Mouse (Mus musculus): ENCODE results near the gene Meis1. TPM values are rescaled to one million over a fixed set of nuclear protein-coding genes. Genes with fewer than 3 reads are reported as not detected.

The Meis1 gene
- total and polyA plus RNA-seq, 3 experiments: 8.2 to 16.5 TPM; not detected in 1

GRCm38 (mm10) chr11:18904285-18904684 lies 114.5 kb downstream of the Meis1 start (continued):
- TF ChIP-seq CHD1 (IDR thresholded peaks at IDR 0.05; ENCODE audit: low read depth, low read length) (no peak), POLR2AphosphoS2 (IDR thresholded peaks at IDR 0.05; ENCODE audit: low read length) (no peak), MAZ (IDR thresholded peaks at IDR 0.05; ENCODE audit: low read depth, low read length) (no peak), EP300 (IDR thresholded peaks at IDR 0.05; ENCODE audit: low read depth in 1 of 2, low read length in 2 of 2) (peak; percentile 74 to 84), GABPA (IDR thresholded peaks at IDR 0.05; ENCODE audit: low read depth, low read length) (no peak), MAFK (IDR thresholded peaks at IDR 0.05; ENCODE audit: borderline replicate concordance, low read depth, low read length) (peak; percentile 22; the same call in 1 of the 2 replicates), CTCF (IDR thresholded peaks at IDR 0.05 in 2 of 3, conservative IDR thresholded peaks at IDR 0.05 in 1 of 3; ENCODE audit: control insufficient read depth in 1 of 3, insufficient read depth in 1 of 3, low read depth in 2 of 3, low read length in 3 of 3, poor library complexity in 1 of 3, severe bottlenecking in 1 of 3) (no peak), TAL1 (IDR thresholded peaks at IDR 0.05; ENCODE audit: low read length) (peak; percentile 59), MAX (IDR thresholded peaks at IDR 0.05; ENCODE audit: low read length) (0 out of 2 replicates have a peak, but pooled peaks have one; percentile 42)

- H3K36me3 ChIP-seq (ENCODE audit: control insufficient read depth in 1 of 2, insufficient read depth in 2 of 2, low read length in 2 of 2): peaks cover 0 to 60% of the 10 kb centered on the region in 2 experiments; a peak in 2 of 4 replicates
- H3K27ac ChIP-seq (ENCODE audit: control insufficient read depth, low read depth, low read length): no peak overlapping the region
- TF ChIP-seq UBTF (IDR thresholded peaks at IDR 0.05; ENCODE audit: borderline replicate concordance, insufficient read depth, low read depth, low read length): no peak
- no peak for TF ChIP-seq BHLHE40 (IDR thresholded peaks at IDR 0.05; ENCODE audit: borderline replicate concordance, low read depth, low read length)
- TF ChIP-seq GATA1 (IDR thresholded peaks at IDR 0.05; ENCODE audit: low read depth, low read length): no peak
- no peak for TF ChIP-seq POLR2AphosphoS5 (IDR thresholded peaks at IDR 0.05; ENCODE audit: borderline replicate concordance, low read depth, low read length)
- no peak for TF ChIP-seq JUND (IDR thresholded peaks at IDR 0.05; ENCODE audit: low read depth, low read length)
- no peak for TF ChIP-seq ZNF384 (IDR thresholded peaks at IDR 0.05; ENCODE audit: low read depth, low read length)
- TF ChIP-seq MYC (IDR thresholded peaks at IDR 0.05; ENCODE audit: low read depth, low read length): no peak
- peaks cover 31 to 36% of the 10 kb centered on the region in 2 experiments for H3K4me1 ChIP-seq (ENCODE audit: control insufficient read depth in 1 of 2, insufficient read depth in 2 of 2, low read length in 2 of 2)
- H3K4me3 ChIP-seq (ENCODE audit: control insufficient read depth in 1 of 2, insufficient read depth in 1 of 2, low read depth in 2 of 2, low read length in 2 of 2): no peak overlapping the region
- DNase-seq (ENCODE audit: low read depth, low spot score): no peak
- no peaks in the 10 kb centered on the region for H3K9me3 ChIP-seq (replicated peaks; ENCODE audit: insufficient read depth, low read length)
- no peaks in the 10 kb centered on the region for H3K27me3 ChIP-seq (ENCODE audit: control insufficient read depth in 1 of 2, insufficient read depth in 2 of 2, low read length in 2 of 2)
- no peak overlapping the region for H3K9ac ChIP-seq (ENCODE audit: control insufficient read depth, low read depth, low read length, poor library complexity, severe bottlenecking)
- H3K79me2 ChIP-seq (ENCODE audit: control insufficient read depth, insufficient read depth, low read length, poor library complexity): no peaks in the 10 kb centered on the region
Observed at GRCm38 (mm10) chr11:18900489-18900888, 118.3 kb downstream of the Meis1 start.

- peaks cover 0 to 46% of the 10 kb centered on the region in 2 experiments; a peak in 2 of 4 replicates for H3K36me3 ChIP-seq (ENCODE audit: control insufficient read depth in 1 of 2, insufficient read depth in 2 of 2, low read length in 2 of 2)
- peak overlapping the region; percentile 28 for H3K27ac ChIP-seq (ENCODE audit: control insufficient read depth, low read depth, low read length)
- peak overlapping the region in 1 of 2 experiments; percentile 6; a peak in 1 of 4 replicates for H3K4me3 ChIP-seq (ENCODE audit: control insufficient read depth in 1 of 2, insufficient read depth in 1 of 2, low read depth in 2 of 2, low read length in 2 of 2)
- no peak for TF ChIP-seq SIN3A (IDR thresholded peaks at IDR 0.05; ENCODE audit: low read length)
- no peak for TF ChIP-seq MYB (IDR thresholded peaks at IDR 0.05; ENCODE audit: low read depth, low read length)
- no peak for TF ChIP-seq MYC (IDR thresholded peaks at IDR 0.05; ENCODE audit: low read depth, low read length)
- no peak for TF ChIP-seq BHLHE40 (IDR thresholded peaks at IDR 0.05; ENCODE audit: borderline replicate concordance, low read depth, low read length)
- no peak for TF ChIP-seq JUND (IDR thresholded peaks at IDR 0.05; ENCODE audit: low read depth, low read length)
- no peak for TF ChIP-seq KAT2A (conservative IDR thresholded peaks at IDR 0.05; ENCODE audit: low read depth, low read length)
- TF ChIP-seq CTCF (IDR thresholded peaks at IDR 0.05 in 2 of 3, conservative IDR thresholded peaks at IDR 0.05 in 1 of 3; ENCODE audit: control insufficient read depth in 1 of 3, insufficient read depth in 1 of 3, low read depth in 2 of 3, low read length in 3 of 3, poor library complexity in 1 of 3, severe bottlenecking in 1 of 3): no peak
- no peak for TF ChIP-seq MAZ (IDR thresholded peaks at IDR 0.05; ENCODE audit: low read depth, low read length)
- no peak for TF ChIP-seq CHD2 (IDR thresholded peaks at IDR 0.05; ENCODE audit: low read length)
- no peak for TF ChIP-seq GATA1 (IDR thresholded peaks at IDR 0.05; ENCODE audit: low read depth, low read length)
- no peak for TF ChIP-seq MEF2A (IDR thresholded peaks at IDR 0.05; ENCODE audit: extremely low read depth, insufficient replicate concordance, low read depth, low read length, poor library complexity, severe bottlenecking)
- no peak for TF ChIP-seq USF2 (IDR thresholded peaks at IDR 0.05; ENCODE audit: borderline replicate concordance in 1 of 2, insufficient read depth in 1 of 2, low read depth in 1 of 2, low read length in 2 of 2)
- no peak for TF ChIP-seq MAX (IDR thresholded peaks at IDR 0.05; ENCODE audit: low read length)
- TF ChIP-seq TBP (IDR thresholded peaks at IDR 0.05; ENCODE audit: low read depth, low read length): no peak
- no peak for TF ChIP-seq POLR2AphosphoS2 (IDR thresholded peaks at IDR 0.05; ENCODE audit: low read length)
- no peak for TF ChIP-seq SMC3 (IDR thresholded peaks at IDR 0.05; ENCODE audit: low read depth, low read length)
- TF ChIP-seq GABPA (IDR thresholded peaks at IDR 0.05; ENCODE audit: low read depth, low read length): no peak
- no peak for TF ChIP-seq EP300 (IDR thresholded peaks at IDR 0.05; ENCODE audit: low read depth in 1 of 2, low read length in 2 of 2)
- TF ChIP-seq TCF12 (IDR thresholded peaks at IDR 0.05; ENCODE audit: low read depth, low read length): no peak
- TF ChIP-seq POLR2AphosphoS5 (IDR thresholded peaks at IDR 0.05; ENCODE audit: borderline replicate concordance, low read depth, low read length): no peak
- no peaks in the 10 kb centered on the region for H3K79me2 ChIP-seq (ENCODE audit: control insufficient read depth, insufficient read depth, low read length, poor library complexity)
- peak overlapping the region; percentile 14; the same call in 1 of the 2 replicates for H3K9ac ChIP-seq (ENCODE audit: control insufficient read depth, low read depth, low read length, poor library complexity, severe bottlenecking)
- H3K4me1 ChIP-seq (ENCODE audit: control insufficient read depth in 1 of 2, insufficient read depth in 2 of 2, low read length in 2 of 2): peaks cover 29 to 35% of the 10 kb centered on the region in 2 experiments
- H3K9me3 ChIP-seq (replicated peaks; ENCODE audit: insufficient read depth, low read length): no peaks in the 10 kb centered on the region
- no peaks in the 10 kb centered on the region for H3K27me3 ChIP-seq (ENCODE audit: control insufficient read depth in 1 of 2, insufficient read depth in 2 of 2, low read length in 2 of 2)
- peak; percentile 45 for DNase-seq (ENCODE audit: low read depth, low spot score)
Observed at GRCm38 (mm10) chr11:18898862-18899261, 119.9 kb downstream of the Meis1 start.
